Mouse (Mus musculus): ENCODE data around the gene Nup107.

Nup107 gene

GRCm38 (mm10) chr10:117792141-117793091 lies at the start of gene Nup107:
Nup107 (minus strand) TSS chr10:117792705.
- DNase-seq = peak; percentile 100

DNA sequence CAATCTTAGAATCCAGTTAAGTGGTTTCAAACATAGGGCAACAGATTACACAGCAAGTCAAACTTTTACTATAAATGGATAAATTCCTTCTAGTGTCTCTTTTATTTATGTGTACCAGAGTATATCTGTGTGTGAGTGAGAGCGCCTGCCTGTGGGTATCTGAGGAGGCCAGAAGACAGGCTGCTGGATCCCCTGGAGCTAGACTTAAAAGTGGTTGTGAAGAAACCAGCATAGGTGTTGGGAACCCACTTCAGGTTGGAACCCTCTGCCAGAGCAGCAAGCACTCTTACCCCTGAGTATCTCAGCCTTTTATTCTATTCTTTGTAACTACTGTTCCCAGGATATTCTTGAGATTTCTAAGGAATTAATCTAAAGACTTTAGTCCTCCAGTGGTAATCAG lies 49.3 kb upstream of the Nup107 start:
- DNase-seq = no peak

DNA sequence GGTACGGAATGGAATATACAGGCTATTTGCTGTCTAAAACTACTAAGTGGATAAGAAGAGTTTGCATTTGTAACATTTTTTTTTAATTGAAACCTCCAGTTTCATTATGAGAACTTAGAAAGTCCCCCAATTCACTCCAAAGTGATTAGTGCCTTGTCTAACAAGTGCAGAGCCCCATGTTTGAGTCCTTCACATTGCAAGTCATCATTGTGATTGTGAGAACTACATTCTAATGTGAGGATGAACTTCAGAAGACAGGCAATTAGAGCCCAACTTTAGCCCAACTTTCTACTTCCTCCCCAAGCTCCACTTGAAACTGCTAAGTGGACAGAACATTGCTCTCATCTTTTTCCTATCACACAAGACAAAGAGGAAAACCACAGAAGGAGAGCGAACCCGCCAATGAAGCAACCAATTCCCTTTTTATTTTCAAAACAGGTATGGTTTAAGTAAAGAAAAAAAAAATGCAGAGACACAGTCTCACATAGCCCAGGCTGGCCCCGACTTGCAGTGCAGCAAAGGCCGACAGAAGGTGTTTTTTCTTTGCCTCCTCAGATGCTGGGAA lies 48.0 kb upstream of the Nup107 start:
- no peak for DNase-seq

DNA sequence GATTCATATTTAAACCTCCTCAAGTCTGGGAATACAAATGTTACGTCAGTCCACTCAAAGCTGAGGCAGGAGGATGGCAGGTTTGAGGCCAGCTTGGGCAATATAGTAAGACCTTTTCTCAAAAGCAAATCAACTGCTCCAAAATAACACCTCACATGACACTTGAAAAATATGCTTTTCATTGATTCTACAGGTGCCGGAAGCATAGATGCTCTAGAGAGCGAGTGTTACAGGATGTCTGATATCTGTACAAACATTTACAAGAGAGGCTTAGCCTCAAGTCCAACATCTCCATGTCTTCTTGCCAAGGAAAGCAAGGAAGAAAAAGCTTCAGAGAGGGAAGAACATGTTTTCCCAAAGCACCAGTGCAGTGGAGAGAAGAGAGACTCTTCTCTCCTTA lies 47.2 kb upstream of the Nup107 start:
- DNase-seq = no peak

DNA sequence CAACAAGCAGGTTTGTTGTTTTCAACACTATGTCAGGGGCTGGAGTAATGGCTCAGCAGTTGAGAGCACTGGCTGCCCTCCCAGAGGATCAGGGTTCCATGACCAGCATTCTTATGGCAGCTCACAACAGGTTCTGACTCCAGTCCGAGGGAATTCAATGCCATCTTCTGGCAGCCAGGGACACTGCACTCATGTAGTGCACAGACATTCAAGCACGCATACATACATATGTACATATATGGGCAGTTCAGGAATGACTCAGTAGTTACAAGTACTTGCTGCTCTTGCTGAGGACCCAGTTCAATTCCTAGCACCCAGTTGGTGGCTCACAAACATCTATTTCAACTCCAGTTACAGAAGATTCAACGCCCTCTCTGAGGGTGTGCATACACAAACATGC lies 46.4 kb upstream of the Nup107 start:
- peak; percentile 29 to 59 for DNase-seq

GRCm38 (mm10) chr10:117836354-117836753 lies 43.8 kb upstream of the Nup107 start:
- DNase-seq = no peak

- no peak for DNase-seq
These were observed 42.9 kb upstream of the Nup107 start for GRCm38 (mm10) chr10:117835453-117835852.

- DNase-seq = no peak
These were observed 38.3 kb upstream of the Nup107 start for GRCm38 (mm10) chr10:117830797-117831196.

- no peak for DNase-seq
These were observed 37.1 kb upstream of the Nup107 start for GRCm38 (mm10) chr10:117829472-117830155.

DNA sequence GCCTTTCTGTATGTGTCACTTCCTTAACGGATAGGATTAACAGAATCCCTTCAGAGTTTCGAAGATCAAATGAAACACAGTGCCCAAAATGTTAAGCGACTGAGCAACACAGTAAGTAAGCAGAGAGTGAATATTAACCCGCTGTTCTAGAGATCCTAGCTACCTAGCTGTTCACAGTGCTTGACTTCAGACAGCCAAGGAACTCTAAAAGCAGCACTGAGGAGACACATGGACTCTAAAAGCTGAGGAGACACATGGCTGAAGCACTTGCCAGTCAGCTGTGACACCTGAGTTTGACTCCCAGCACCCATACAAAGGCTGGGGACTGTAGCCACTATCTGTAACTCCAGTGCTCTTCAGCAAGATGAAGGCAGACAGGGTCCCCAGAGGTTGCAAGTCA lies 36.5 kb upstream of the Nup107 start:
- peak in 1 of 2 experiments; percentile 26 for DNase-seq

GRCm38 (mm10) chr10:117828536-117828935 lies 36.0 kb upstream of the Nup107 start:
- DNase-seq = no peak

- no peak for DNase-seq
These were observed 32.1 kb upstream of the Nup107 start for GRCm38 (mm10) chr10:117824647-117825046.

DNA sequence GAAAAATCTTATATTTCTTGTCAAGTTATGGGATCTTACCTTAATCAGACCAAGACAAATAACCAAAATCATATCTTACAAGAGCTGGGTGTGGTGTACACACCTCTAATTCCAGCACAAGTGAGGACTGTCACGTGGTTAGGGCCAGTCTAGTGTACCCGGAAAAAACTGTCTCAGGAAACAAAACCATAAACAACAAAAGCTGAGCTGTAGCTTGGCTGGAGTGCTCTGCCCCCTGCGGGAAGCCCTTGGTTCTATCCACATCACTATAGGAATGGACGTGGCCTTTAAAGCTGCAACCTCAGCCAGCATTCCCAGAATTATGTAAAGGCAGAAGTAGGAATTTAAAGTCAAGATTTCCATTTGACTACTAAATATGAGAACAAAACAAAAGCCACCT lies 31.6 kb upstream of the Nup107 start:
- DNase-seq = peak in 1 of 2 experiments; percentile 36

DNA sequence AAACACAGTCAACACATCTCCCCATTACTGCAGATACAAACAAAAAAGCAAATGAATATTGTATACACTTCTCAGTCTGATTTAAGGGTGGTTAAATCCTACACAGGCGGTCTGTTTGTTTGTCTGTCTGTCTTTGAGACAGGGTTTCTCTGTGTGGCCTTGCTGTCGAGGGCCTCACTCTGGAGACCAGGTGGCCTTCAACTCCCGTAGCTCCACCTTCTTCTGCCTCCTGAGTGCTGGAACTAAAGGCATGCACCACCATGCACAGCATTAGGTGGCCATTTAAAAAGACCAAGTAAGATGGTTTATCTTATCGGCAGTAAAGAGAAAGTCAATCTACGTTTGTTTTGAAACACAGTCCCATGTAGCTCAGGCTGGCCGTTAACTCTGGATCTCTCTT lies 30.8 kb upstream of the Nup107 start:
- no peak for DNase-seq

DNA sequence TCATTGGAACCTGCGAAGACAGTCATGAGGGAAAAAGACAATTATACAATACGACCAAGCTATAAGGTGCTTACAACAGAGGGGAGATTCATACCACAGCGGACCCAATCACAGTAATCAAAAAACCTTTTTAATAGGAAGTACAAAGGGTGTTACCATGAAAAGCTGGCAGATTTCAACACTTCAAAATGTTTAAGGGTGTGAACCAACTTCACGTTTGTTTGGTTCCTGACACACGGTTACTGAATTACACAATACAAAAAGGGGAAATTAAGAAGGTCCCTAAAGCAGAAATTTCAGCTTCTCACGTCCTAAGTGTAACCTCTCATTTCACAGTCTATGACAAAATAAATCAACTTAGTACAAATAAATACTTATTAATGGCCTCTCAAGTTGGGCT lies 26.1 kb upstream of the Nup107 start:
- DNase-seq = no peak

DNA sequence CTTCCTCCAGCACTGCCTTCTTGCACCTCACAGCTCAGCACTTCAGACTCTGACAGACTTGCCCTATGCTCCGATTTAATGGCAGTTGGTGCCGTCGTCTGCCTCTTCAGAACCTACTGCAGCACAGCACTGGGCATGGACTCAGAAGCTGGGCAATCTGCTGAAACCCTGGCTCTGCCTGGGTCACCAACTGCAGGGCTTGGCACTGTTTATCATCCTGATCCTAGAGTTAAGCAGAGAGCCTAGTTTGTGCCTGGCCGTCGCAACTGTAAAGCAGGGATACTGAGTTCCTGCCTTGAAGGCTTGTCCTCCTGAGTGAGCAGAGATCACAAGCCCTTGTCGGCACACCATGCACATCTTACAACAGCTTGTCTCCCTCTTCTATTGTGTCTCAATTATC lies 24.2 kb upstream of the Nup107 start:
- DNase-seq = no peak

DNA sequence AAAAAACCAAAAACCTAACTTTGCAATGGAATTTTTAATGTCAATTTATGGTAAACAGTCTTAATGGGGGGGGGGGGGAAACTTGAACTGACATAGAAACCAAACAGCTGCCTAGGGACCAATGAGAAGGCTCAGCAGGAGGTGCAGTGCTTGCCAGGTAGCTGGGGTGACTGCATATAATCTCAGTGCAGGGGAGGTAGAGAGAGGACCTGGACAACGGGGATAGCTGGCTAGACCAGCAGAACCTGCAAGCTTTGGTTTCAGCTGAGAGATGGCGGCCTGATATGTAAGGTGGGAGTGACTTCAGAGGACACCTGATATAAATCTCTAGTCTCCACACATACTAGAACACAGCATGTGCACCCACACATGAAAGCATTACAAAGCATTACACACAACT lies 20.0 kb upstream of the Nup107 start:
- no peak for DNase-seq

DNA sequence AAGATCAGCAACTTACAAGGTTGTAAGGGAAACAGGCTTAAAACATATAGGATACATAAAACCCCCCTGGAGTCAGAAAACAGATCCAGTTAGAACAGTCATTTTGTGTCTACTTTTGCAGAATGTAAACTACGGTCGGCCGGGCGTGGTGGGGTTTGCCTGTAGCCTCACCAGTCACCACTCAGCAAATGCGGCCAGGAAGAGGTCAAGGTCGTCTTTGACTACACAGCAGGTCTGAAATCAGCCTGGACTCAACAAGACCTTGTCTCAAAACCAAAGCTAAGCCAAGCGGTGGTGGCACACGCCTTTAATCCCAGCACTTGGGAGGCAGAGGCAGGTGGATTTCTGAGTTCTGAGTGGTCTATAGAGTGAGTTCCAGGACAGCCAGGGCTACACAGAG lies 19.1 kb upstream of the Nup107 start:
- DNase-seq = no peak

DNA sequence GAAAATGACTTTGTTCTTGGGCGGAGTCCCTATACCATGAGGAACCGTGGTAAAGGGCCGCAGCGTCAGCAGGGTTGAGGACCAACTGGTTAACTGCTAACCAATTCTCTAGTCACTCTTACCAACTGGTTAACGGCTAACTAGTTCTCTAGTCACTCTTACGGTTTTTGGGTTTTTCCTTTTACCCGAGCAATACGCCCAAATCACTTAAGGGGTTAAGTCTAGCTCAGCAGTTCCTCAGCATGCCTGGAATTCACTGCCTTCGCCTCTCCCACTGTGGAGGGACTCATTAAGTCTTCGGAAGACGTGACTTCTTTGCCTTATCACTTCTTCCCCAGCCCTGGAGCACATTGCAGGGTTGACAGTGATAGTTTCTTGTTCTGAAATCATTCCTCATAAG lies 18.0 kb upstream of the Nup107 start:
- no peak for DNase-seq

DNA sequence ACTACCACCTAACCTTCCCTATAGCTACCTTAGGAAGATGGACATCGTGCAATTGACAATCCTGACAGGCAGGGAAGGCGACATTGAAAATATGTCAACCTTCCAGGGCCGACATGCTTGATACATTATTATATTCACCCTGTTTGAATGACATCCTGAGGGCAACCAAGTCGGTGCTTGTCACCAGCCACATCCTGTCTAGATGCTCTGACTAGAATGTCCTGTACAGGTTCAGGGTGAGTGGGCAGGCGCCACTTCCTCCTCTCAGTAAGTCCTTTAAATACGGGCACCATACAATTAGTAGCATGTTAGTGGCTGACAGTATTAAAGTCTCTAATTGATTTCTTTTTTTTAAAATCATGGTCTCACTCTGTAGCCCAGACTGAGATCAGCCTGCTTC lies 15.6 kb upstream of the Nup107 start:
- DNase-seq = no peak

GRCm38 (mm10) chr10:117805919-117806318 lies 13.4 kb upstream of the Nup107 start:
- DNase-seq = no peak

- no peak for DNase-seq
These were observed 11.7 kb upstream of the Nup107 start for GRCm38 (mm10) chr10:117803870-117804850.

DNA sequence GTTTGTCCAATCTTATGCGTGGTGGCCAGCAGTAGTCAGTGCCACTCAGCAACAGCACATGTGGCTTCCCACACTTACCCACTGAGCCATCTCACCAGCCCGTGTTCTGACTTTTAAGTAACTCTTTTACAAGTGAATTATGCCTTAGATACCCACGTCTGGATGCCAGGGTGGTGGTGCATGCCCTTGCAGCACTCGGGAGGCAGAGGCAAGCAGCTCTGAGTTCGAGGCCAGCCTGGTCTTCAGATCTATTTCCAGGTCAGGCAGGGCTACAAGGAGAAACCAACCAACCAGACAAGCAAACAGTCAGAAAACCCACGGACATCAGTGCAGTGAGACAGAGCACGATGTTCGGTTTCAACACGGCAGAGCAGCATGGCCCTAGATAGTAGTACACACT lies 9.4 kb upstream of the Nup107 start:
- no peak for DNase-seq

Measured in kidney, postnatal 36 days (tissue).